Mouse (Mus musculus): ENCODE measurements around the gene Gm20458. TPM values are rescaled to one million over a fixed set of nuclear protein-coding genes. Genes with fewer than 3 reads are reported as not detected.

Gm20458 gene
- total and polyA plus RNA-seq, 3 experiments: 3.9 to 9.6 (median 9.6) TPM

GRCm38 (mm10) chr2:164434681-164435080 is 26.1 kb upstream of the Gm20458 start:
- no peak for DNase-seq

GRCm38 (mm10) chr2:164435216-164436090 is 25.3 kb upstream of the Gm20458 start:
- no peak for DNase-seq

GRCm38 (mm10) chr2:164436215-164436913 is 24.4 kb upstream of the Gm20458 start:
- DNase-seq: peak; percentile 29

GRCm38 (mm10) chr2:164436961-164437360 is 23.8 kb upstream of the Gm20458 start:
- DNase-seq: peak; percentile 57

- no peak for DNase-seq
Observed at GRCm38 (mm10) chr2:164437710-164438109, 23.1 kb upstream of the Gm20458 start.

- no peak for DNase-seq
Observed at GRCm38 (mm10) chr2:164438257-164438656, 22.5 kb upstream of the Gm20458 start.

DNA sequence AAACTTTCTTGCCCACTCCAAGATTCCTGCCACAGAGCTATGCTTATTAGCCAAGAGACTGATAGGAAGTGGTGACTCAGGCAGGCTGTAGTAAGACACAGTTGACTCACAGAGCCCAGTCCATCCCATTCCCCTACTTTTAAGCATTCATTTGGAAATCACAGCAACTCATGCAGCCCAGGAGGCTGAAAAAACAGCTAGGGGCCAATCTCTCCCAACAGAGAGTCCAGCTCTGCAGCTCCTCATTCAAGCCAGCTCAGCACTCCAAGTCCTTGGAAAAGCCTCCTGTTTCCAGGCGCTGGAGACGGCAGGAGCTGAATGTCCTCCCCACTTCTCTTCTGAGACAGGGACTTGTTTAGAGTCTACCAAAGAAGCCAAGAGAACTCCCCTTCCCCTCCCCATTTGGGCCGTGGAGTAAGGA is 21.8 kb upstream of the Gm20458 start:
- peak; percentile 61 for DNase-seq

DNA sequence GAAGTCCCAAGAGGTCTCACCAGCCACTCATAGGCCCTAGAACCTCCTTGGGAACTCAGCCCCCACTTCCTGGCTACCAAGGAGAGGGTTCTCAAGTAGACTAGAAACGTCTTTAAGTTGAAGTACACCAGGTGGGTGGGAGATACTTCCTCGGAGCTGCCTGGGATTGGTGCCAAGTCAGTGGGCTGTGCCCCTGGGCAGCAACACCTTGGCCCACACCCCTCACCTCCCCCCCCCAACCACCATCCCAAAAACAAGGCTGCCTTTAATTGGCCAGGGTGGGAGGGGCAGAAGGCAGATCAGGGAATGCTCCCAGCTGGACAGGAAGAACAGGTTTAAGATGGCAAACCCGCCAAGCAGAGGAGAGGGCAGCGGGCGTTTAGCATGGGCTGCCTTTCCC is 20.5 kb upstream of the Gm20458 start:
- DNase-seq: no peak

- DNase-seq: no peak
Observed at GRCm38 (mm10) chr2:164441155-164441554, 19.6 kb upstream of the Gm20458 start.

- no peak for DNase-seq
Observed at GRCm38 (mm10) chr2:164441731-164442130, 19.0 kb upstream of the Gm20458 start.

DNA sequence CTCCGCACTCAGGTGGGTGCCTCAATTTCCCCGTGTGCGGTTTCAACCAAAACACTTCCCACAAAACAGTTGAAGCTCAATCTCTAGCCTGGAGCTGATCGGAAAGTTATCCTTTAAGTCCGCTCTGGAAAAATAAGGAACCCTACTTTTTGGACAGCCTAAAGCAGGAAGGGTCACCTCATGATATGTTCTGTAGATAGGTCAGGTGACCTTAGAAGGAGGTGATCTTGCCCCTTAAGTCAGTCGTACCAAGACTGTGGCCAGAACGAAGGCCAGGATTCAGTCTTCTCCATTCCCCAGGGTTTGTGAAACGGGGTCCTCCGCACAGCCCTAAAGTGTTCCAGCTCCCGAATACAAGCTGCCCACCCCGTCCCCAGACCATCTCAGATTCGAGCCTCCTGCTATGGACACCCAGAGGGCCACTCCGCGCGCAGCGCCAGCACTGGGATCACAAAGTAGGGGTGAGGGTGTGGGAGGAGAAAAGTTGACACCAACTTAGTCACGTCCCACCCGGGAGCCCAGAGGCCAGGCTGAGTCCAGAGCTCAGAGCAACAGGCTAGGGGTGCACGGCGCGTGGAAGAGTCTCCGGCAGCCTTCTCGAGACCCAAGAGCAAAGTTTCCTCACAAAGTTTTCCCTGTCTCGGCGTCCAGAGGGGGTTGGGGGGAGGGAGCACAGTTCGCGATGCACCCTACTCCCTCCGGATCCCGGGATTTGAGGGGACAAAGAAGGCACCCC is 18.3 kb upstream of the Gm20458 start:
- DNase-seq: peak; percentile 83

GRCm38 (mm10) chr2:164443051-164443437 is 17.7 kb upstream of the Gm20458 start:
- peak; percentile 96 for DNase-seq

DNA sequence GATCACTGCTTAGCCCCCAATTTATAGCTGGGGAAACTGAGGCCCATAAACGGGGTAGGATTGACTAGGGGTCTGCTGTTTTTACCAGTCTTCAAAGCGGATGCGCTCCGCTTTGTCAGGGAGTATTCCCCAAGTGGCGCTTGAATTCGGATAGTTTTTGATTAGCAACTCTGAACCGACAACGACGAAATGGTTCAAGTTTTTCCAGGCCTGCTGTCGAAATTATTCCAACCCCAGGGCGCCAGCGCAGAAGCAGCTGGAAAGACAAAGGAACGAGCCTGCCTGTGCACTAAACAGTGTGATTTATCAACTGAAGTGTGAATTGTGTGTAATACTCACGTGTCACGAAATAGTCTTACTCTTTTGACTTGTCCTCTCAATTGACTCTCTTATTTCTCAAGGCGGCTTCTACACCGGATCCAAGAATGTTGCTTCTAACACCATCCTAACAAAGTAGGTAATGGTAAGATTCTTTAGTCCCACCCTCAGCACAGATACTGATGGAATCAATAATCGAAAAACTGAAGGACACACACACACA is 17.2 kb upstream of the Gm20458 start, which contains the start of gene Sdc4:
Gene Sdc4 (minus strand): TSS at position 428 of the 541 bp plus-strand sequence.
- no peak for DNase-seq

DNA sequence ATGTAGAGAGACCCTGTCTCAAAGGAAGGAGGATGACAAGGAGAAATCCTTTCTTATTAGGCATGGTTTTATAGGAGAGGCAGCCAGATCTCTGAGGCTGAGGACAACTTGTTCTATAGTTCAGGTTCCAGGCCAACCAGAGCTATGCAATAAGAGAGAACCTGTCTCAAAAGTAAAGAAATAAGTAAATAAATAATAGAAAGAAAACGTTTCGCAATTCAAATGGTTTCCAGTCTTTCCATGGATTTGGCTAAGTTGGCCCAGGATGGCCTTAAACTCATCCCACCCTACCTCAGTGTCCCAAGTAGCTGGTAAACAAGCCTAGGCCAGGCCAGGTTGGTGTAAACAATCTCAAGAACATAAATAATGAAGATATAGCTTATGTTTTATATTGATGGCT is 16.1 kb upstream of the Gm20458 start:
- DNase-seq: no peak

DNA sequence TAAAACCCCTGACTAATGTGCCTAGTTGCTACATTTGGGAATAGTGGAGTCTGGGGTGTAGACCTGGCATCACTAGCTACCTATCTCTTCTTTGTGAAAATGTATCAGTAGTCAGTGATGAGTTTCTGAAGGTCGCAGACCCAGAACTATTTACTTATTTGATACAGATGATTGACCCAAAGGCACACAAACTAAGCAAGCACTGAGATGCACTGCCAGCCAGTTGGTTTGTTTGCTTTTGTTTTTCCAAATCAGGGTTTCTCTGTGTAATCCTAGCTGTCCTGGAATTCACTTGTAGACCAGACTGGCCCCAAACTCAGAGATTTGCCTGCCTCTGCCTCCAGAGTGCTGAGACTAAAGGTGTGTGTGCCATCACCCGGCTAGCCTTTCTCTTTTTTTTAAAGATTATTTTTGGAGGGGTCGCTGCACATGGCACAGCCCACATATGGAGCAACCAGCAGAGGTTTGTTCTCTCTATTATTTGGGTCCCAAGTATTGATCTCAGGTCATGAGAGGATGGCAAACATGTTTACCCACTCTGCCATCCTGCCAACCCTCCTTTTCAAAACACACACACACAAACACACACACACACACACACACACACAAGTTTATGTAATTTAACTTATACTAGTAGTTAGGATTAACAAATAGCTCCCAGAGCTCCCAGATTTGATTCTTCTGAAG is 15.2 kb upstream of the Gm20458 start:
- no peak for DNase-seq

DNA sequence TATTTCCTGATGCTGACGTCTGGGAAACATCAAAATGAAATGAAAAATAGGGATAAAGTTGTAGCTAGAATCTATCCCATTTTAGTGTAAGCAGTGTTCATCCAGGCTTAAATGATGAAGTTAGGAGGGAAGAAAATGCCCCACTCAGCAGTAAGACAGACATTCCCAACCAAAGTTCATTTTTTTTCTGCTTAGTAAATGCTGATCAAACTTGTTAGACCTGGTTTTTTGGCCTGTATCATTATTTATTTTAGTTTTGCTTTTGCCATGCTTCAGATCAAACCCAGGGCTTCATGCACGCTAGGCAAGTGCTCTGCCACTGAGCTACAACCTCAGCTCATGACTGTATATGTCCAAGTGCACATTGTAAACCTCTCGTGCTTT is 14.7 kb upstream of the Gm20458 start:
- no peak for DNase-seq

- no peak for DNase-seq
Observed at GRCm38 (mm10) chr2:164448140-164448539, 12.6 kb upstream of the Gm20458 start.

DNA sequence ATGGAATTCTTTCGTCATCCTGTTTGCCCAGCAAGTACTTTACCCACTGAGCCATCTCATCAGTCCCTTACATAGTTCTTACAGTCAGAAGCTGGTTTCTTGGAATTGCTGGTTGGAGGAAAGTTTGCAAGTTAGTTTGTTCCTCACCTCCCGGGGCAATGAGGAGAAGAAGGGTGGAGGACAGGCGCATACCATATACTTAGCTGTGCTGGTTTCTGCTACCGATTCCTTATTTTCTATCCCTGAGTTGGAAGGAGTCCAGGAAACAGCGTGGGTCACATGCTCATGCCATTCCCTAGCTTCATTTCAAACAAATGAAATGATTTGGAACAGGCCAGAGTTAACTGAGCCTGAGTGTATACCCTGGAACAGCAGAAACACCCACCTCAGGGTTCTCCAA is 11.8 kb upstream of the Gm20458 start:
- DNase-seq: no peak

- no peak for DNase-seq
Observed at GRCm38 (mm10) chr2:164449341-164450042, 11.3 kb upstream of the Gm20458 start.

- no peak for DNase-seq
Observed at GRCm38 (mm10) chr2:164452000-164452676, 8.6 kb upstream of the Gm20458 start.
